Mouse (Mus musculus): Measurements from ENCODE around the gene Hoxd4. TPM values are rescaled to one million over a fixed set of nuclear protein-coding genes. Genes with fewer than 3 reads are reported as not detected.

Hoxd4 gene
- polyA plus RNA-seq, 1 experiment from 2014 or later = not detected

GRCm38 (mm10) chr2:74745540-74746297, 34.0 kb downstream of the Hoxd4 start:
- Histone ChIP-seq H3K4me2 (ENCODE audit: low read depth, low read length, severe bottlenecking) (no peak overlapping the region), H3K27ac (ENCODE audit: low read depth, low read length) (no peak overlapping the region), H3K9me3 (ENCODE audit: control insufficient read depth, low read length) (no peaks in the 10 kb centered on the region), H3K36me3 (ENCODE audit: control insufficient read depth, insufficient read depth, low read length) (no peaks in the 10 kb centered on the region), H3K27me3 (ENCODE audit: control insufficient read depth, insufficient read depth, low read length) (peaks cover 96% of the 10 kb centered on the region), H3K4me1 (replicated peaks; ENCODE audit: control insufficient read depth, insufficient read depth, low read length) (peaks cover 8% of the 10 kb centered on the region), H3K4me3 (ENCODE audit: low read depth, low read length) (no peak overlapping the region), H3K9ac (ENCODE audit: low read length) (no peak overlapping the region)
- WGBS = 3% methylated on average over 6 of the region's 6 CpGs
- DNase-seq (ENCODE audit: low spot score) (no peak), ATAC-seq (replicated peaks; ENCODE audit: low FRiP score) (no peak)

GRCm38 (mm10) chr2:74746298-74746921, 34.7 kb downstream of the Hoxd4 start:
- ATAC-seq (replicated peaks; ENCODE audit: low FRiP score) (0 out of 2 replicates have a peak, but pooled peaks have one; percentile 23), DNase-seq (ENCODE audit: low spot score) (peak; percentile 63)
- no peaks in the 10 kb centered on the region for H3K36me3 ChIP-seq (ENCODE audit: control insufficient read depth, insufficient read depth, low read length)
- H3K27ac ChIP-seq (ENCODE audit: low read depth, low read length) = no peak overlapping the region
- H3K9ac ChIP-seq (ENCODE audit: low read length) = no peak overlapping the region
- H3K4me2 ChIP-seq (ENCODE audit: low read depth, low read length, severe bottlenecking) = no peak overlapping the region
- peaks cover 8% of the 10 kb centered on the region for H3K4me1 ChIP-seq (replicated peaks; ENCODE audit: control insufficient read depth, insufficient read depth, low read length)
- no peaks in the 10 kb centered on the region for H3K9me3 ChIP-seq (ENCODE audit: control insufficient read depth, low read length)
- peaks cover 96% of the 10 kb centered on the region for H3K27me3 ChIP-seq (ENCODE audit: control insufficient read depth, insufficient read depth, low read length)
- H3K4me3 ChIP-seq (ENCODE audit: low read depth, low read length) = no peak overlapping the region
- under 1% methylated on average over 49 of the region's 58 CpGs for WGBS

- Histone ChIP-seq H3K36me3 (ENCODE audit: control insufficient read depth, insufficient read depth, low read length) (no peaks in the 10 kb centered on the region), H3K27ac (ENCODE audit: low read depth, low read length) (no peak overlapping the region), H3K27me3 (ENCODE audit: control insufficient read depth, insufficient read depth, low read length) (peaks cover 96% of the 10 kb centered on the region), H3K4me3 (ENCODE audit: low read depth, low read length) (no peak overlapping the region), H3K4me2 (ENCODE audit: low read depth, low read length, severe bottlenecking) (no peak overlapping the region), H3K9me3 (ENCODE audit: control insufficient read depth, low read length) (no peaks in the 10 kb centered on the region), H3K4me1 (replicated peaks; ENCODE audit: control insufficient read depth, insufficient read depth, low read length) (peaks cover 8% of the 10 kb centered on the region), H3K9ac (ENCODE audit: low read length) (no peak overlapping the region)
- 1% methylated on average over 24 of the region's 24 CpGs for WGBS
- ATAC-seq (replicated peaks; ENCODE audit: low FRiP score) = no peak
- DNase-seq (ENCODE audit: low spot score) = peak; percentile 61
These were observed 35.3 kb downstream of the Hoxd4 start for GRCm38 (mm10) chr2:74747006-74747405.

GRCm38 (mm10) chr2:74747661-74748141, 36.0 kb downstream of the Hoxd4 start:
- Histone ChIP-seq H3K4me2 (ENCODE audit: low read depth, low read length, severe bottlenecking) (no peak overlapping the region), H3K9me3 (ENCODE audit: control insufficient read depth, low read length) (no peaks in the 10 kb centered on the region), H3K4me1 (replicated peaks; ENCODE audit: control insufficient read depth, insufficient read depth, low read length) (peaks cover 12% of the 10 kb centered on the region), H3K27ac (ENCODE audit: low read depth, low read length) (no peak overlapping the region), H3K9ac (ENCODE audit: low read length) (no peak overlapping the region), H3K36me3 (ENCODE audit: control insufficient read depth, insufficient read depth, low read length) (no peaks in the 10 kb centered on the region), H3K27me3 (ENCODE audit: control insufficient read depth, insufficient read depth, low read length) (peaks cover 96% of the 10 kb centered on the region), H3K4me3 (ENCODE audit: low read depth, low read length) (no peak overlapping the region)
- no peak for ATAC-seq (replicated peaks; ENCODE audit: low FRiP score)
- no peak for DNase-seq (ENCODE audit: low spot score)
- WGBS = 4% methylated on average over 11 of the region's 11 CpGs

GRCm38 (mm10) chr2:74748436-74748995, 36.8 kb downstream of the Hoxd4 start:
- ATAC-seq (replicated peaks; ENCODE audit: low FRiP score) (no peak), DNase-seq (ENCODE audit: low spot score) (no peak)
- Histone ChIP-seq H3K4me3 (ENCODE audit: low read depth, low read length) (no peak overlapping the region), H3K4me1 (replicated peaks; ENCODE audit: control insufficient read depth, insufficient read depth, low read length) (peaks cover 17% of the 10 kb centered on the region), H3K9ac (ENCODE audit: low read length) (no peak overlapping the region), H3K4me2 (ENCODE audit: low read depth, low read length, severe bottlenecking) (no peak overlapping the region), H3K36me3 (ENCODE audit: control insufficient read depth, insufficient read depth, low read length) (no peaks in the 10 kb centered on the region), H3K27me3 (ENCODE audit: control insufficient read depth, insufficient read depth, low read length) (peaks cover 98% of the 10 kb centered on the region), H3K9me3 (ENCODE audit: control insufficient read depth, low read length) (no peaks in the 10 kb centered on the region), H3K27ac (ENCODE audit: low read depth, low read length) (no peak overlapping the region)
- 3% methylated on average over 9 of the region's 9 CpGs for WGBS

- Histone ChIP-seq H3K9ac (ENCODE audit: low read length) (no peak overlapping the region), H3K27ac (ENCODE audit: low read depth, low read length) (no peak overlapping the region), H3K4me2 (ENCODE audit: low read depth, low read length, severe bottlenecking) (peak overlapping the region; percentile 50), H3K27me3 (ENCODE audit: control insufficient read depth, insufficient read depth, low read length) (peaks cover 98% of the 10 kb centered on the region), H3K4me3 (ENCODE audit: low read depth, low read length) (peak overlapping the region; percentile 22), H3K9me3 (ENCODE audit: control insufficient read depth, low read length) (no peaks in the 10 kb centered on the region), H3K36me3 (ENCODE audit: control insufficient read depth, insufficient read depth, low read length) (no peaks in the 10 kb centered on the region), H3K4me1 (replicated peaks; ENCODE audit: control insufficient read depth, insufficient read depth, low read length) (peaks cover 17% of the 10 kb centered on the region)
- DNase-seq (ENCODE audit: low spot score) (peak; percentile 82), ATAC-seq (replicated peaks; ENCODE audit: low FRiP score) (peak; percentile 73)
- under 1% methylated on average over 47 of the region's 47 CpGs for whole genome bisulfite sequencing
These were observed 37.8 kb downstream of the Hoxd4 start for GRCm38 (mm10) chr2:74749337-74750121.

GRCm38 (mm10) chr2:74750731-74751250, 39.1 kb downstream of the Hoxd4 start:
- WGBS = 8% methylated on average over 5 of the region's 5 CpGs
- Histone ChIP-seq H3K4me3 (ENCODE audit: low read depth, low read length) (no peak overlapping the region), H3K4me1 (replicated peaks; ENCODE audit: control insufficient read depth, insufficient read depth, low read length) (peaks cover 17% of the 10 kb centered on the region), H3K9ac (ENCODE audit: low read length) (no peak overlapping the region), H3K4me2 (ENCODE audit: low read depth, low read length, severe bottlenecking) (no peak overlapping the region), H3K9me3 (ENCODE audit: control insufficient read depth, low read length) (no peaks in the 10 kb centered on the region), H3K27me3 (ENCODE audit: control insufficient read depth, insufficient read depth, low read length) (peaks cover 95% of the 10 kb centered on the region), H3K36me3 (ENCODE audit: control insufficient read depth, insufficient read depth, low read length) (no peaks in the 10 kb centered on the region), H3K27ac (ENCODE audit: low read depth, low read length) (no peak overlapping the region)
- ATAC-seq (replicated peaks; ENCODE audit: low FRiP score) (no peak), DNase-seq (ENCODE audit: low spot score) (no peak)

GRCm38 (mm10) chr2:74751861-74752260, 40.1 kb downstream of the Hoxd4 start:
- H3K27me3 ChIP-seq (ENCODE audit: control insufficient read depth, insufficient read depth, low read length) = peaks cover 92% of the 10 kb centered on the region
- no peak overlapping the region for H3K4me3 ChIP-seq (ENCODE audit: low read depth, low read length)
- H3K9ac ChIP-seq (ENCODE audit: low read length) = no peak overlapping the region
- H3K36me3 ChIP-seq (ENCODE audit: control insufficient read depth, insufficient read depth, low read length) = no peaks in the 10 kb centered on the region
- 55% methylated on average over 1 of the region's 1 CpGs for WGBS
- H3K27ac ChIP-seq (ENCODE audit: low read depth, low read length) = no peak overlapping the region
- no peak for DNase-seq (ENCODE audit: low spot score)
- ATAC-seq (replicated peaks; ENCODE audit: low FRiP score) = no peak
- no peaks in the 10 kb centered on the region for H3K9me3 ChIP-seq (ENCODE audit: control insufficient read depth, low read length)
- peaks cover 17% of the 10 kb centered on the region for H3K4me1 ChIP-seq (replicated peaks; ENCODE audit: control insufficient read depth, insufficient read depth, low read length)
- no peak overlapping the region for H3K4me2 ChIP-seq (ENCODE audit: low read depth, low read length, severe bottlenecking)

All from forebrain, embryonic 11.5 days (tissue).